Mouse (Mus musculus): Measurements from ENCODE around the gene Ano6. TPM values are rescaled to one million over a fixed set of nuclear protein-coding genes. Genes with fewer than 3 reads are reported as not detected.

Ano6 gene
- polyA plus RNA-seq, 1 experiment from 2014 or later, result 30.1 TPM

DNA sequence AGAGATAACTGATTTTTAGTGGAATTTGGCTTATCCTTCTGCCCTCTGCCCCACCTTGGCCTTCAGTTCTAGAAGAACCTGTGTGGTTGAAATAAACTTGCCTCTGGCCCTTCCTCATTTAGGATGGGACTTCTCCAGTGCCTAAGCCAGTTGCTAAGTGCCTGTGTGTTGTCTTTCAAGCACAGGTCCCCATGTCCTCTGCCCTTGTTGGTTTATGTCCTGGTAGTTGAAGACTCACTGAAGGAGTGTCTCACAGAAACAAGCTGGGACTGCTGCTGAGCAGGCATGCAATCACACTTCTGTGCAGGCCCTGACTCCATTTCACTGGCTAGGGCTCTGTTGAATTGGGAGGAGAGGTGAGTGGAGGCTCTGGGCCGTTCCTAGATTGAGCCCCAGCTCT, 46.9 kb downstream of the Ano6 start:
- no peaks in the 10 kb centered on the region for H3K27me3 ChIP-seq
- ATAC-seq (ENCODE audit: low FRiP score, low read depth), result no peak
- no peaks in the 10 kb centered on the region for H3K9me3 ChIP-seq
- no peak overlapping the region for H3K4me2 ChIP-seq
- H3K4me3 ChIP-seq, result no peak overlapping the region
- H3K4me1 ChIP-seq (replicated peaks), result peaks cover 15% of the 10 kb centered on the region
- WGBS, result 60% methylated on average over 1 of the region's 1 CpGs
- H3K9ac ChIP-seq, result no peak overlapping the region
- no peak overlapping the region for H3K27ac ChIP-seq (replicated peaks)
- no peaks in the 10 kb centered on the region for H3K36me3 ChIP-seq

DNA sequence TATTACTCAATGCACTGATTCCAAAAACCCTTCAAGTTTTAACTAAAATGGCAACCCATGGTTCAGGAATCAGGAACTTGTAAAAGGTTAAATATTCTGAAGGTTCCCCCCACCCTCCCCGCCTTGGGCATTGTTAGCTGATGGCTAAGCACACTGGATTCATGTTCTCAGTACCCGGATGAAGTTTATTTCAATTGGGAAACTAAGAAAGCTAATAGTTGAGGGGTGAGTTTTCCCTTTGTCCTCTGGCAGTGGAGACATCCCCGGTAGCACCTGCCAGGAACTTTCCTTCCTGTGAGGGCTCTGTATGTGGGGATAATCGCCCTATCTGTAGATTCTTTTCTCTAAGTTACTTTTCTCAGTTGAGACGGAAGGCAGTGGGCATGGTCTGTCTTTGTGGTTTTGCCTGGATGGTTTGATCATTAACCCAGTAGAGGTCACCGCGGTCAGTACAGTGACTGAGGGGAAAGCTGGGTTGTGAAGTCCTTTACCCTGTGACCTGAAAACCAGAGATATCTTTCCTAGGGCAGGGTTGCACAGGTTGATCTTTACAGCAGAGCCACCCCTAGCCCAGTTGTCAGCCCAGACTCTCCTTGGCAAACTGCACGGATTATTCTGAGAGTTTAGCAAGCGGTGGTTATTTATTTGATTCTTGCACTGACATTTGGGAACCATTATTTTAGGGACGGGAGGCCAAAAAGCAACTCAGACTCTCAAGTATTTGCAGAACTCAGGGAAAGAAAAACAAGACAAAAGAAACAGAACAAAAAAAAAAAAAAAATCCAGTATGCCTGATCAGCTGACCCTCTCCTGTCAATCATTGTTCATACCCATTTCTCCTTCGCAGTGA, 47.8 kb downstream of the Ano6 start:
- WGBS, result 53% methylated on average over 11 of the region's 11 CpGs
- Histone ChIP-seq H3K4me3 (no peak overlapping the region), H3K4me2 (no peak overlapping the region), H3K27ac (replicated peaks) (no peak overlapping the region), H3K4me1 (replicated peaks) (peaks cover 18% of the 10 kb centered on the region), H3K9ac (no peak overlapping the region), H3K36me3 (no peaks in the 10 kb centered on the region), H3K27me3 (no peaks in the 10 kb centered on the region), H3K9me3 (no peaks in the 10 kb centered on the region)
- no peak for ATAC-seq (ENCODE audit: low FRiP score, low read depth)

DNA sequence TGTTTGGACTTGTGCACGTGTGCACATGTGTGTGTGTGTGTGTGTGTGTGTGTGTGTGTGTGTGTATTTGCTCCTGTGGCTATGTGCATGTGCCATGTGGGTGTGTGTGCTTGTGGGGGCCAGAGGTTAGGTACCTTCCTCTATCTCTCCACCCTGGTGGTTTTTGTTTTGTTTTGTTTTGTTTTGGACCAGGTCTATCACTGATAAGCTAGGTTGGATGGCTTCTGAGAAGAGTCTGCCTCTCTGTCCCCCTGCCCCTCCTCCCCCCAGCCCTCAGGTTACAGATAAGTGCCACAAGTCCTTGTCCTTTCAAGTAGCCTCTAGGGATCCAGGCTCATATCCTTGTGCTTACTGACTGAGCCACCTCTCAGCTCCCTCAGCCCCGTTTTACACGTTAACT, 49.1 kb downstream of the Ano6 start:
- WGBS, result 74% methylated on average over 3 of the region's 3 CpGs

DNA sequence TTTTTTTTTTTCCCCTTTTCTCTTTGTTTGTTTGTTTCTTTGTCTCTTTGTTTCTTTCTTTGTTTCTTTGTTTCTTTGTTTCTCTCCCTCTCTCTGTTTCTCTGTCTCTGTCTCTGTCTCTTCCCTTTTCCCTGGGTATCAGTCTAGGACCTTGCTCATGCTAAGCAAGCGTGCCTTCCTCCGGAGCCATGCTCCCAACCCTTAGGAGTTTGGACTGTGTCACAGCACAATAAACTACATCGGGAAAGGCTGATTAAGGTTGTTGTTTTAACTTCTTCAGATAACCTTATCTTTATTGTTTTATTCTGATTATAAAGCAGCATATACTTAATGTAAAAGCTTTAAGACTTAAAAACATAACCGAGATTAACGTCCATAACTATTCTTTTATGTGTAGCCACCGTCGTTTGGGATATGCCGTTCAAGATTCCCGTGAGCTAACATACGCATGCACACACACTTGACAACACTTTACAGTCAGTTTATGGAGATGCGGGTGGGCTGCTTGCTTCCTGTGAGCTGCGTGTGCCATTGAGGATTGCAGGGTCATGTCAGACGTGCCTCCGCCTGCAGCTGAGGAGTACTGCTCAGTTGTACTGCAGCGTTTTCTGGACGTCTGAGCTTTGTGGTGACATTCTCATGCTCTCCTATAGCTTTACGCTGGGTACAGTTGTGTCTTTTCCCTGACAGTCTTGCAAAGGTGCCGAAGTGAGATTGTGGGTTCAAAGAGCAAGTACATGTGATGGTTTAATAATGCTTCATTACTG, 52.7 kb downstream of the Ano6 start:
- no peak for ATAC-seq (ENCODE audit: low FRiP score, low read depth)
- no peaks in the 10 kb centered on the region for H3K9me3 ChIP-seq
- H3K4me2 ChIP-seq, result no peak overlapping the region
- no peak overlapping the region for H3K27ac ChIP-seq (replicated peaks)
- peaks cover 8% of the 10 kb centered on the region for H3K4me1 ChIP-seq (replicated peaks)
- H3K36me3 ChIP-seq, result no peaks in the 10 kb centered on the region
- H3K9ac ChIP-seq, result no peak overlapping the region
- H3K4me3 ChIP-seq, result no peak overlapping the region
- no peaks in the 10 kb centered on the region for H3K27me3 ChIP-seq
- 83% methylated on average over 18 of the region's 18 CpGs for WGBS

More for the DNA sequence above, 49.1 kb downstream of the Ano6 start:
- Histone ChIP-seq H3K9ac (no peak overlapping the region), H3K9me3 (no peaks in the 10 kb centered on the region), H3K27me3 (no peaks in the 10 kb centered on the region), H3K36me3 (no peaks in the 10 kb centered on the region), H3K27ac (replicated peaks) (no peak overlapping the region), H3K4me2 (no peak overlapping the region), H3K4me1 (replicated peaks) (peaks cover 18% of the 10 kb centered on the region), H3K4me3 (no peak overlapping the region)
- ATAC-seq (ENCODE audit: low FRiP score, low read depth), result no peak

DNA sequence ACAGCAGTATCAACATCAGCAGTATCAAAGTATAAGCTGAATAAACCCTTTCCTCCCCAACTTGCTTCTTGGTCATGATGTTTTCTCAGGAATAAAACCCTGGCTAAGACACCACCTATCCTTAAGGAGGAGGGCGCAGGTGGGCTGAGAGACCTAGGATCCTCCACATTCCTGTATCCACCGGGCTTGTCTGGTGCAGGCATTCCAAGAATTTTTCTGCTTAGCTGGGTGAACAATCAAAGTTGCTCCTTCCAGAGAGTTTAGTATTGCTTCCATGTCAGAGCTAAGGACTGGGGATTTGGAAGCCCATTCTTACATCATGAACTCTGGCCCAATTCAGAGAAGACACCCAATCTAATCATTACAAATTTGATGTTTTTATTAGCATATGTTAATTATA, 53.8 kb downstream of the Ano6 start:
- H3K4me3 ChIP-seq, result no peak overlapping the region
- H3K36me3 ChIP-seq, result no peaks in the 10 kb centered on the region
- peaks cover 9% of the 10 kb centered on the region for H3K4me1 ChIP-seq (replicated peaks)
- H3K9me3 ChIP-seq, result no peaks in the 10 kb centered on the region
- 62% methylated on average over 2 of the region's 2 CpGs for WGBS
- H3K27ac ChIP-seq (replicated peaks), result no peak overlapping the region
- H3K27me3 ChIP-seq, result no peaks in the 10 kb centered on the region
- no peak overlapping the region for H3K9ac ChIP-seq
- H3K4me2 ChIP-seq, result no peak overlapping the region
- ATAC-seq (ENCODE audit: low FRiP score, low read depth), result no peak

DNA sequence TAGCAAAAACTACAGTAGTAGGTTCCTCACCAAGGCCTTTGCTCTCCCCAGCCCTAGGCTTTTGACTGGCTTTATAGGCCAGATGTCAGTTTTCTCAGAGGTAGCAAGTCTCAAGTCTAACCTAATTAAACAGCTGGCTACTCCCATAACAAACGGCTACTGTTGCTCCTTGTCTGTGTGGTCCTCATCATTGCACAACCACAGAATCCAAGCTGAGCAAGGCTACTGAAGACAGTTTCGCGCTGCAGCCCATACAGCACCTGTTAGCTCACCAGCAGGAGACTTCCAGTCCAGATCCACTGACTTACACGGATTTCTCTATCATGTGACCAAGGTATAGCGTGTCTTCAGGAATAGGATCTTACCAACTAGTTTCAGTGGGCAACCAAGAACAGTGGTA, 55.5 kb downstream of the Ano6 start:
- ATAC-seq (ENCODE audit: low FRiP score, low read depth), result no peak
- Histone ChIP-seq H3K4me2 (no peak overlapping the region), H3K9me3 (no peaks in the 10 kb centered on the region), H3K9ac (no peak overlapping the region), H3K36me3 (no peaks in the 10 kb centered on the region), H3K27ac (replicated peaks) (no peak overlapping the region), H3K4me1 (replicated peaks) (peaks cover 9% of the 10 kb centered on the region), H3K4me3 (no peak overlapping the region), H3K27me3 (no peaks in the 10 kb centered on the region)
- 92% methylated on average over 5 of the region's 5 CpGs for WGBS

DNA sequence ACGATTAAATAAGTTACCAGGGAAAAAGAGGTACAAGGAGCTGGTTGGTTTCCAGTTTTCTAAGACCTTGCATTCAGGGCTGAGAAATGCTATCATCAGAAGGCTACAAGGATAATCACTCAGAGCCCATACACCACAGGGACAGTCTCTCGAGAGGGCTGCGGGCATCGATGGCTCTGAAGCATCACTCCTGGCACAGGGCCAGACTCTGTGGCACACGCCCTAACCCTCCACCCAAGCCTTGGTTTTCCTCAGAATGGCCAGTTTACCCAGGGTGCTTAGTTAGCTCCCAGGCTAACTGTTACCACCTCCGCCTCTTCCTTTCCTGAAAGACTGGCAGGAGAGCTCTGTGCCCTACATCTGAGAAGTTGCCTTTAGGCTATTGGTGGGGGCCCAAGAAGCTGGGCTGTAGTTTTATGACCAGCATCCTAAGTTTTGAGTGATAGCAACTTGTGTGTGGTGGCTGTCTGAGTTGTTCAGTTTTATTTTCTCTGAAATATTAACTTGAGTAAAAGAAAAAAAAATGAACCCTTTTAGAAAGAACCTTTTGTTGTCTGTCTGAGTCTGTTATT, 57.9 kb downstream of the Ano6 start:
- Histone ChIP-seq H3K4me1 (replicated peaks) (peaks cover 6% of the 10 kb centered on the region), H3K4me3 (no peak overlapping the region), H3K27ac (replicated peaks) (no peak overlapping the region), H3K9me3 (no peaks in the 10 kb centered on the region), H3K36me3 (no peaks in the 10 kb centered on the region), H3K4me2 (no peak overlapping the region), H3K9ac (no peak overlapping the region), H3K27me3 (no peaks in the 10 kb centered on the region)
- 45% methylated on average over 6 of the region's 6 CpGs for WGBS
- ATAC-seq (ENCODE audit: low FRiP score, low read depth), result no peak

DNA sequence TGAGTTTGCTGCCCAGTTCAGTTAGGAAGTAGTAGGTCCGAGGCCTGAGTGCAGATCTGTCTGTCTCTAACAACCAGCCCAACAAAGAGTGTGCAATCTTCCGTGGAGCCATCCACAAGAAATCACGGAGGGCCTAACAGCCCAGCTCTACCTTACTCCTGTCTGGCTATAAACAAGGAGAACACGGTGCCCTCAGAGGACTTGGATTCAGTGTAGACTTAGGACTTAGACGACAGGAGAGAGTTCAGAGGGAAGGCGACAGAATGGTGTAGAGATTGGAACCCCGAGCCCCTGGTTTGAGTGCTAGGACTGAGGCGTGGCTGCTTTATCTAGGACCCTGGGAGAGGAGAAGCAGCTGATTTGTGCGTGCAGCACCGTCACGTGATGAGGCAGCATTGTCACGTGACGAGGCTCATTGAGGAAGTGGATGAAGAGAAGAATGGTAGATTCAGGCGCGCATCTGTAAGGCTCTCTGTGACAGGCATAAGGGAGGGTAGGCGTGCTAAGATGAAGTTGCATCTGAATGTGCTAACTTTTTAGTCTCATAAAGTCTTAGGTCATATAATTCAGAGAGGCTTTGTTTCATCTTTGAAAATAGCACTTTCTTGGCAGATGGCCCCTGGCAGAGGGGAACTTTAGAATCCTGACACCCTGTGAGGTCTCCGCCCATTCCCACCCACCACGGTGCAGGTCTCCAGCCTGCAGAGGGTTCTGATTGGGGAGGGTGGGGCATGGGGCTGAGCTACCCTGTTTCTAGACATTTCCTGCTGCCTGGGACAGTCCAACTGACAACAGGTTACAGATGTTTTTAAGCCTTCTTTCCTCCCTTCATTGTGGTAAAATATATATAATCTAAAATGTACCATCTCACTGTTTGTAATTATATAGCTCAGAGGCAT, 59.1 kb downstream of the Ano6 start:
- H3K4me2 ChIP-seq, result no peak overlapping the region
- H3K4me3 ChIP-seq, result no peak overlapping the region

GRCm38 (mm10) chr15:95850546-95850945, 59.9 kb downstream of the Ano6 start:
- H3K27me3 ChIP-seq, result no peaks in the 10 kb centered on the region
- H3K4me1 ChIP-seq (replicated peaks), result peaks cover 6% of the 10 kb centered on the region
- H3K4me2 ChIP-seq, result no peak overlapping the region
- no peak overlapping the region for H3K27ac ChIP-seq (replicated peaks)
- 88% methylated on average over 5 of the region's 5 CpGs for WGBS
- no peaks in the 10 kb centered on the region for H3K9me3 ChIP-seq
- ATAC-seq (ENCODE audit: low FRiP score, low read depth), result no peak
- no peaks in the 10 kb centered on the region for H3K36me3 ChIP-seq
- H3K4me3 ChIP-seq, result no peak overlapping the region
- H3K9ac ChIP-seq, result no peak overlapping the region

More for the DNA sequence above, 59.1 kb downstream of the Ano6 start:
- H3K9ac ChIP-seq, result no peak overlapping the region
- ATAC-seq (ENCODE audit: low FRiP score, low read depth), result no peak
- H3K36me3 ChIP-seq, result no peaks in the 10 kb centered on the region
- peaks cover 6% of the 10 kb centered on the region for H3K4me1 ChIP-seq (replicated peaks)
- H3K27me3 ChIP-seq, result no peaks in the 10 kb centered on the region
- WGBS, result 69% methylated on average over 18 of the region's 18 CpGs
- no peak overlapping the region for H3K27ac ChIP-seq (replicated peaks)
- H3K9me3 ChIP-seq, result no peaks in the 10 kb centered on the region

DNA sequence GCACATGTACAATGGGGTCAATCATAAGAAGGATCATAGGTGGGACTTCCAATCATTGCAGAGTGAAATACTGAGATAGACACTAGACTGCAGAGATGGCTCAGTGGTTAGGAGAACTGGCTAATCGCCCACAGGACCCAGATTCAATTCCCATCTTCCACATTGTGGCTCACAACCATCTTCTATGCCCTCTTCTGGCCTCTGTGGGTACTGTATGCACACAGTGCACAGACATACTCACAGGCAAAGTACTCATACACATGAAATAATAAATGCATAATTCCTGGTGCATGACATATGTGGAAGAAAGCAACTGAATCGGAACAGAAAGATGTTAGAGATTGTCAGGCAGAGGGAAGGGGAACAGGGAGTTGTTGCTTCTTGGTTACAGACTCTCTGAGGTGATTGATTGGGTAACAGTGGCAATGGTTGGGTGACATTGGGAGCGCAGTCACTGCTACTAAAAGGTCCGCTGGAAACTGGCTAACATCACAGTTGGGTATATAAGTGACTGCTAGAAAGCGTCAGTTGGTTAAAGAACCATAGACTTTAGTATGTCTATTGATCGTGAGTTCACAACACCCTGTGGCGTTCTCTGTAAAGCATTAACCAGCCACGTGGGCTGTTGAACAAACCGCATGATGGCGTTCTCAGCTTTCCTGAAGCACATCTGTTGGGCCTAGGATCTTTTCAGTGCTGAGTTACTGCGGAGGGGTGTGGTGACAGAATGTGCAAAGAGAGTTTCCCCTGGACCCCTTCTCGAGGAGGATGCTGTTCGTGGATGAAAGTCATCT, 64.6 kb downstream of the Ano6 start:
- H3K4me2 ChIP-seq, result no peak overlapping the region
- WGBS, result 91% methylated on average over 13 of the region's 13 CpGs

GRCm38 (mm10) chr15:95855953-95856352, 65.3 kb downstream of the Ano6 start:
- Histone ChIP-seq H3K27me3 (no peaks in the 10 kb centered on the region), H3K4me3 (no peak overlapping the region), H3K9me3 (no peaks in the 10 kb centered on the region), H3K9ac (no peak overlapping the region), H3K27ac (replicated peaks) (no peak overlapping the region), H3K36me3 (no peaks in the 10 kb centered on the region), H3K4me1 (replicated peaks) (no peaks in the 10 kb centered on the region), H3K4me2 (no peak overlapping the region)
- WGBS, result 72% methylated on average over 7 of the region's 7 CpGs
- no peak for ATAC-seq (ENCODE audit: low FRiP score, low read depth)

More for the DNA sequence above, 64.6 kb downstream of the Ano6 start:
- Histone ChIP-seq H3K27ac (replicated peaks) (no peak overlapping the region), H3K4me3 (no peak overlapping the region), H3K27me3 (no peaks in the 10 kb centered on the region), H3K9ac (no peak overlapping the region), H3K9me3 (no peaks in the 10 kb centered on the region), H3K4me1 (replicated peaks) (no peaks in the 10 kb centered on the region), H3K36me3 (no peaks in the 10 kb centered on the region)
- ATAC-seq (ENCODE audit: low FRiP score, low read depth), result no peak

All from hindbrain, embryonic 15.5 days (tissue).